Mouse (Mus musculus): ENCODE measurements around the gene C1qtnf3. TPM values are rescaled to one million over a fixed set of nuclear protein-coding genes. Genes with fewer than 3 reads are reported as not detected.

C1qtnf3 gene
- polyA plus RNA-seq, 1 experiment from 2014 or later, result 0.81 TPM

Other genes with a start within 250 kb of the C1qtnf3 start
- gene Rai14, start 237.7 kb upstream of the C1qtnf3 start, polyA plus RNA-seq (2014; fragmentation: Nextera tagmentation; extraction: Ambion mirVana), result 58.2 and 61.5 TPM in 2 replicates
- 9.9 and 11.7 TPM in 2 replicates for gene Amacr, start 29.4 kb downstream of the C1qtnf3 start, polyA plus RNA-seq (2014; fragmentation: Nextera tagmentation; extraction: Ambion mirVana)
- gene Slc45a2, start 48.4 kb downstream of the C1qtnf3 start, polyA plus RNA-seq (2014; fragmentation: Nextera tagmentation; extraction: Ambion mirVana), result 0.15 and 0.20 TPM in 2 replicates
- gene Rxfp3, start 85.7 kb downstream of the C1qtnf3 start, polyA plus RNA-seq (2014; fragmentation: Nextera tagmentation; extraction: Ambion mirVana), result 0.76 and 1.1 TPM in 2 replicates
- gene Adamts12, start 112.5 kb downstream of the C1qtnf3 start, polyA plus RNA-seq (2014; fragmentation: Nextera tagmentation; extraction: Ambion mirVana), result 2.1 and 2.4 TPM in 2 replicates